Mouse (Mus musculus) brain, embryonic 14.5 days (tissue): ENCODE results near the gene Klre1.

Experiments used
- CTCF ChIP-seq: fragments of 200-500 bp; IDR thresholded peaks from 2 replicates; pipeline ENCODE4 v1.5.1; 2012; ENCODE audit warnings: inconsistent platforms, mild to moderate bottlenecking, moderate library complexity, borderline replicate concordance; ENCODE audit not compliant: insufficient read depth, insufficient read length; ENCODE audit errors: extremely low read depth
- POLR2A ChIP-seq: fragments of 200-500 bp; IDR thresholded peaks from 2 replicates; pipeline ENCODE4 v1.6.1; 2012; ENCODE audit warnings: mild to moderate bottlenecking, inconsistent platforms, borderline replicate concordance; ENCODE audit not compliant: poor library complexity, insufficient read depth, insufficient read length, severe bottlenecking; ENCODE audit errors: extremely low read depth

- TF ChIP-seq POLR2A (no peak), CTCF (no peak)
Measured at GRCm38 (mm10) chr6:129565257-129565656, 12.4 kb upstream of the Klre1 start.
